Mouse (Mus musculus) lung, postnatal 0 days (tissue): ENCODE measurements around the gene A730049H05Rik. TPM values are rescaled to one million over a fixed set of nuclear protein-coding genes. Genes with fewer than 3 reads are reported as not detected.

Experiments
- ATAC-seq: fragments of 200-750 bp; cut with Nextera tagmentation; 2 replicates; pipeline ENCODE4 v1.8.0; 2017; ENCODE audit warnings: moderate library complexity
- DNase-seq: peaks from one replicate; pipeline ENCODE4 v3.0.0-alpha.2; 2016; ENCODE audit warnings: low spot score
- H3K27ac ChIP-seq: fragments of 300-500 bp; sonication (generic); 2 replicates; pipeline ENCODE4 v1.5.1; 2014; ENCODE audit warnings: antibody characterized with exemption, mild to moderate bottlenecking, low read length, mixed read lengths
- H3K27me3 ChIP-seq: fragments of 300-500 bp; sonication (generic); replicated peaks from 2 replicates; pipeline ENCODE4 v1.6.1; 2014; ENCODE audit warnings: low read length, mixed read lengths; ENCODE audit not compliant: insufficient read depth
- H3K36me3 ChIP-seq: fragments of 300-500 bp; sonication (generic); 2 replicates; pipeline ENCODE4 v1.6.1; 2014; ENCODE audit warnings: low read length, mixed read lengths; ENCODE audit not compliant: insufficient read depth
- H3K4me1 ChIP-seq: fragments of 300-500 bp; sonication (generic); 2 replicates; pipeline ENCODE4 v1.6.1; 2014; ENCODE audit warnings: antibody characterized with exemption, low read depth, low read length, mixed read lengths; ENCODE audit not compliant: insufficient read depth
- H3K4me2 ChIP-seq: fragments of 300-500 bp; sonication (generic); replicated peaks from 2 replicates; pipeline ENCODE4 v1.6.1; 2014; ENCODE audit warnings: low read depth, mild to moderate bottlenecking, low read length, moderate library complexity, mixed read lengths
- H3K4me3 ChIP-seq: fragments of 300-500 bp; sonication (generic); 2 replicates; pipeline ENCODE4 v1.5.1; 2014; ENCODE audit warnings: low read depth, low read length
- H3K9ac ChIP-seq: fragments of 300-500 bp; sonication (generic); replicated peaks from 2 replicates; pipeline ENCODE4 v1.6.1; 2014; ENCODE audit warnings: low read depth, mild to moderate bottlenecking
- H3K9me3 ChIP-seq: fragments of 300-500 bp; sonication (generic); 2 replicates; pipeline ENCODE4 v1.6.1; 2016; ENCODE audit warnings: low read length, mixed read lengths
- CTCF ChIP-seq: IDR thresholded peaks from 2 replicates; pipeline ENCODE4 v1.5.1; 2016; ENCODE audit warnings: antibody characterized with exemption, mild to moderate bottlenecking
- EP300 ChIP-seq: IDR thresholded peaks from 2 replicates; pipeline ENCODE4 v1.6.1; 2016; ENCODE audit warnings: antibody characterized with exemption, mild to moderate bottlenecking, control low read depth
- WGBS: fragments of 180-500 bp; shearing (Covaris S2); extraction: QIAGEN DNeasy Blood & Tissue Kit; methylation state at CpG from one replicate; pipeline ENCODE4 v1.1.7; 2014; 5-methylcytosine and 5-hydroxymethylcytosine counted together
- polyA plus RNA-seq: library from polyadenylated mRNA; unstranded; fragments of >200 nt; fragmentation: Nextera tagmentation; extraction: Ambion mirVana; gene quantifications from 2 replicates; pipeline ENCODE4 v1.2.1, GENCODE M21; 2015

Gene A730049H05Rik
- polyA plus RNA-seq, result 1.4 and 1.5 TPM in 2 replicates

DNA sequence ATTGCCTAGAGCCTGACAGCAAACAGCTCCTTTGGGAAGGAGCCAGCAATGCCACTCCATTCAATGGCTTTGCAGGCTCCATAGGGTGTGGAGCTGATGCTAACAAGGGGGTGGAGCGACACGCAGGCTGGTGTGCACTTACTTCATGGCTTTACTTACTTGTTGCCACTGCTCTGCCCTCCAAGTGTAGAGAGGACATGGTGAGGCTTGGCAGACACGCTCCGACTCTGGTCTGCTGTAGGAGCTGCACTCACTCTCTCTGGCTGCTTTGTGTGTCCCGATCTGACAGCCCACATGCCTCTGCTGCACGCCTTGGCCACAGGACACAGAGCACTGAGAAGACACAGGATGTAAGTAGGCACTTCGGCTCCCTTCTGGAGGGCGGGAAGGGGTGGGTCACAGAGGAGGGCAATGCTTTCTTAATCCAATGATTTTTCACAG, at the start of gene A730049H05Rik:
TSS of gene A730049H05Rik (plus strand) at position 168 of the 441 bp plus-strand sequence.
- Histone ChIP-seq H3K27ac (0 out of 2 replicates have a peak within 1 kb of the TSS, but pooled peaks have one; percentile 15), H3K9me3 (no peaks in the 10 kb centered on the region), H3K4me1 (peaks cover 3% of the 10 kb centered on the region; the same call in 1 of the 2 replicates), H3K4me2 (peak within 1 kb of the TSS; percentile 41), H3K9ac (no peak within 1 kb of the TSS), H3K27me3 (no peaks in the 10 kb centered on the region), H3K36me3 (no peaks in the 10 kb centered on the region), H3K4me3 (no peak within 1 kb of the TSS)
- TF ChIP-seq EP300 (no peak), CTCF (no peak)
- ATAC-seq, result peak; percentile 83
- peak; percentile 76 for DNase-seq
- 13% methylated on average over 8 of the region's 8 CpGs for WGBS

GRCm38 (mm10) chr6:92776356-92776755, 39.9 kb upstream of the A730049H05Rik start:
- H3K4me1 ChIP-seq, result no peaks in the 10 kb centered on the region
- H3K9me3 ChIP-seq, result no peaks in the 10 kb centered on the region
- no peak overlapping the region for H3K9ac ChIP-seq
- H3K4me2 ChIP-seq, result no peak overlapping the region
- no peak for TF ChIP-seq EP300
- TF ChIP-seq CTCF, result peak; percentile 74
- no peak overlapping the region for H3K4me3 ChIP-seq
- DNase-seq (peak; percentile 61), ATAC-seq (no peak)
- no peaks in the 10 kb centered on the region for H3K27me3 ChIP-seq
- WGBS, result 18% methylated on average over 2 of the region's 2 CpGs
- peaks cover 9% of the 10 kb centered on the region; the same call in 1 of the 2 replicates for H3K36me3 ChIP-seq
- no peak overlapping the region for H3K27ac ChIP-seq

DNA sequence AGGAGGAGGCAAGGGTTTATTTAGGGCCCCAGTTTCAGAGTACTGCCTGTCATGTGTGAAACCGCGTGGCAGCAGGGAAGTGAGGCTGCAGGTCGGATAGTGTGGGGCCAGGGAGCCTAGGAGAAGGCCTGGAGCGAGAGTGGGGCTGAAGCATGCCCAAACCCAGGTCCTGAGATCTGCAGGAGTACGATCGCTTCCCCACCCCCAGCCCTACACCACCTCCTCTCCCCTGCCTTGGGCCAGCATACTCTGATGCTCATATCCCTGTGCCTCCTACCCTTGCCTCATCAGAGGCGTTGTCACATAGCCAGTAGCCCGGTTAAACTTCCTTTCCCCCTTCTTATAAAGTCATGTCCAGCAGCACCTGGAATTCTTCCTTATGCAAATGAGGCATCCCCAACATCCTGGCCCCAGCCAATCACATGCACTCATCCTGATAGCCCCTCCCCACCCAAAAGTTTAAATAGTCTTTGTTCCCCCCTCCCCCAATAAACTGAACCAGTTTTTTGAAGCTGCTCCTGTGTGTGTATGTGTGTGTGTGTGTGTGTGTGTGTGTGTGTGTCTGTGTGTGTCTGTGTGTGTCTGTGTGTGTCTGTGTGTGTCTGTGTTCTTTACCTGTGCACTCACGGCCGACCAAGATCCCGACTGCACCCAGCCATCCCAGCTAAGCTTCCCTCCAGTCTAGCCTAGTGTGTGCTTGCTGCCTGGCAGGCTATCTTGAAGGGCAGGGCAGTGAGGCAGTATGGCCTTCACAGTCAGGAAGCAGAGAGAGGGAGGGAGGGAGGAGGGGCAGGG, 36.9 kb upstream of the A730049H05Rik start:
- H3K9ac ChIP-seq, result no peak overlapping the region
- DNase-seq, result no peak
- no peaks in the 10 kb centered on the region for H3K9me3 ChIP-seq
- ATAC-seq, result peak; percentile 77
- no peaks in the 10 kb centered on the region for H3K4me1 ChIP-seq
- no peak overlapping the region for H3K4me3 ChIP-seq
- H3K27me3 ChIP-seq, result no peaks in the 10 kb centered on the region
- 82% methylated on average over 11 of the region's 11 CpGs for WGBS
- H3K4me2 ChIP-seq, result no peak overlapping the region
- no peak overlapping the region for H3K27ac ChIP-seq
- 0 out of 2 replicates have a peak, but pooled peaks cover 3% of the 10 kb centered on the region for H3K36me3 ChIP-seq
- TF ChIP-seq EP300 (no peak), CTCF (no peak)

DNA sequence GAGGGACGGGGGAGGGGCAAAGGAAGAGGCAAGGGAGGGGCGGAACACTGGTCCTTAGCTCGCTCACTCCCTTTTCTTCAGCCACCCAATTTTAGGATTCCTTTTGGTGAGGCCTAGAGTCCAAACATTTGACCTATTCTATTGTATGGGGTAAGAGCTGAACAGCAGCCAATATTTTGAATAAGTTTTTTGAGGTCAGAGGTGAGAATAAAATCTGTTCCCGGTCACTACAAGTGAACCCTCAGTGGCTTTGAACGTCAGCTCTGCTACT, 36.4 kb upstream of the A730049H05Rik start:
- Histone ChIP-seq H3K9me3 (no peaks in the 10 kb centered on the region), H3K27me3 (no peaks in the 10 kb centered on the region), H3K4me2 (no peak overlapping the region), H3K4me3 (no peak overlapping the region), H3K27ac (no peak overlapping the region), H3K4me1 (no peaks in the 10 kb centered on the region), H3K9ac (no peak overlapping the region), H3K36me3 (0 out of 2 replicates have a peak, but pooled peaks cover 3% of the 10 kb centered on the region)
- no peak for ATAC-seq
- 33% methylated on average over 5 of the region's 5 CpGs for WGBS
- no peak for TF ChIP-seq CTCF
- no peak for TF ChIP-seq EP300
- DNase-seq, result peak; percentile 58

DNA sequence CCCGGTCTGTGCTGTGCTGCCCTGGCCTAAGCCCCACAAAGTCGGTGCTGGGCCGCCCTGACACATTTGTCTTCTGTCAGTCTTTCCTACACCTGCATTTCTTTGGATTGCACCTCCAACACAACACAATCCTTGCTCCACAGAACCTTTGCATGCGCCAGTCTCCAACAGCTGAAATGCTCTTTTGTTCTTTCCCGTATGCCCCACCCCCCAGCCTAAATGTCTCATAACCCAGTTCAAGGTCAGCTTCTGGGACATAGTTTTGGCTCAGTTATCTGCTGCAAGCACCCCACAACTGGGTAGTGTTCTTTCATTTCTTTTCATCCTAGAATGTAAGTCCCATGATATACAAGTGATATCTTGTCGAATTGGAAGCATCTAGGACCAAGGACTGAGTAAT, 34.8 kb upstream of the A730049H05Rik start:
- no peaks in the 10 kb centered on the region for H3K27me3 ChIP-seq
- H3K36me3 ChIP-seq, result no peaks in the 10 kb centered on the region
- H3K4me1 ChIP-seq, result no peaks in the 10 kb centered on the region
- no peak overlapping the region for H3K9ac ChIP-seq
- no peak overlapping the region for H3K4me2 ChIP-seq
- DNase-seq (no peak), ATAC-seq (no peak)
- WGBS, result 82% methylated on average over 6 of the region's 6 CpGs
- TF ChIP-seq EP300, result no peak
- TF ChIP-seq CTCF, result no peak
- H3K27ac ChIP-seq, result no peak overlapping the region
- no peak overlapping the region for H3K4me3 ChIP-seq
- no peaks in the 10 kb centered on the region for H3K9me3 ChIP-seq

GRCm38 (mm10) chr6:92784782-92785181, 31.5 kb upstream of the A730049H05Rik start:
- Histone ChIP-seq H3K4me3 (no peak overlapping the region), H3K27ac (no peak overlapping the region), H3K4me2 (no peak overlapping the region), H3K27me3 (no peaks in the 10 kb centered on the region), H3K9me3 (no peaks in the 10 kb centered on the region), H3K4me1 (no peaks in the 10 kb centered on the region), H3K36me3 (no peaks in the 10 kb centered on the region), H3K9ac (no peak overlapping the region)
- no peak for ATAC-seq
- TF ChIP-seq EP300, result no peak
- TF ChIP-seq CTCF, result peak; percentile 90
- peak; percentile 65 for DNase-seq
- WGBS, result 27% methylated on average over 7 of the region's 7 CpGs
